Mouse (Mus musculus): ENCODE results near the gene Gsg1. TPM values are rescaled to one million over a fixed set of nuclear protein-coding genes. Genes with fewer than 3 reads are reported as not detected.

Gsg1 gene
- polyA plus RNA-seq, 1 experiment from 2014 or later, result 0.64 TPM

GRCm38 (mm10) chr6:135267221-135267620 lies 13.1 kb upstream of the Gsg1 start:
- 57% methylated on average over 3 of the region's 3 CpGs for WGBS
- ATAC-seq (replicated peaks; ENCODE audit: extremely low read depth, insufficient read depth, low FRiP score), result no peak
- H3K9ac ChIP-seq (ENCODE audit: low read length), result no peak overlapping the region
- no peak overlapping the region for H3K27ac ChIP-seq (ENCODE audit: low read length)
- H3K9me3 ChIP-seq (replicated peaks; ENCODE audit: control insufficient read depth, low read length), result peaks cover 6% of the 10 kb centered on the region
- no peak overlapping the region for H3K4me3 ChIP-seq (ENCODE audit: low read length)
- 0 out of 2 replicates have a peak, but pooled peaks cover 2% of the 10 kb centered on the region for H3K4me1 ChIP-seq (ENCODE audit: control insufficient read depth, insufficient read depth, low read length)
- no peaks in the 10 kb centered on the region for H3K36me3 ChIP-seq (ENCODE audit: control insufficient read depth, insufficient read depth)
- H3K4me2 ChIP-seq (ENCODE audit: low read depth, low read length), result no peak overlapping the region
- no peaks in the 10 kb centered on the region for H3K27me3 ChIP-seq (ENCODE audit: control insufficient read depth, insufficient read depth, low read length)

DNA sequence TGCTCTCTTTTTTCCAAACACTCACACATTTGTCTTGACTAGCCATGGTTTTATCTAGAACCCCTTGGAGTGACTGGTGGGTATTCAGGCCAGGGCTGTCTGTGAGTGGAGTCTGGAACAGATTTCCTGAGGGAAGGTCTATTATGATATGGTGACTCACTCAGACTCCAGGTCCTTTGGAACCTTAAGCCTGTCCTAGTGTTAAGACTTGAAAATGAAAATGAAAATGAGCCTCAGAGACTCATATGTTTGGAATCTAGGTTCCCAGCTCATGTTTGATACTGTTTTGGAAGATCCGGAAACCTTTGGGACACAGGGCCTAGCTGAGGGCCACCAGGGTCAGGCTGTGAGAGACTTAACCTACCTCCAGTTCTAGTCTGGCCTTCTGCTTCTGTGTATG lies 11.9 kb upstream of the Gsg1 start:
- Histone ChIP-seq H3K36me3 (ENCODE audit: control insufficient read depth, insufficient read depth) (no peaks in the 10 kb centered on the region), H3K9ac (ENCODE audit: low read length) (no peak overlapping the region), H3K4me1 (ENCODE audit: control insufficient read depth, insufficient read depth, low read length) (0 out of 2 replicates have a peak, but pooled peaks cover 2% of the 10 kb centered on the region), H3K9me3 (replicated peaks; ENCODE audit: control insufficient read depth, low read length) (peaks cover 6% of the 10 kb centered on the region), H3K4me2 (ENCODE audit: low read depth, low read length) (no peak overlapping the region), H3K4me3 (ENCODE audit: low read length) (no peak overlapping the region), H3K27me3 (ENCODE audit: control insufficient read depth, insufficient read depth, low read length) (no peaks in the 10 kb centered on the region), H3K27ac (ENCODE audit: low read length) (no peak overlapping the region)
- 96% methylated on average over 1 of the region's 1 CpGs for WGBS
- ATAC-seq (replicated peaks; ENCODE audit: extremely low read depth, insufficient read depth, low FRiP score), result no peak

DNA sequence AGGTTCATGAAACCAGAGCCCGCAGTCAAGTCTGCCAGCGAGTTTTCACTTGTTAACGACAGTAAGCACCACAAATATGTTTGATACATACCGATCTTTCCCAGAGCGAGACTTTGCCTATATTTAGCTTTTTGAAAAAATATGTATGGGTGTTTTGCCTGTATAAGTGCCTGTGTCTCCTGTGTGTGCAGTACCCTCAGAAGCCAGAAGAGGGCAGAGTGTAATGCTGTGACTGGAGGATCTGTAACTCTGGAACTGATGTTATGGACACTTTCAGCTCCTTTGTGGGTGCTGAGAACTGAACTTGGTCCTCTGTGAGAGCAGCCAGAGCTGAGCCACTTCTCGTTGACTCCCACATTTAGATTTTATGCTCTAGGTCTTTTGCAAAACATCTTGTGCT lies 10.0 kb upstream of the Gsg1 start:
- H3K27ac ChIP-seq (ENCODE audit: low read length), result no peak overlapping the region
- ATAC-seq (replicated peaks; ENCODE audit: extremely low read depth, insufficient read depth, low FRiP score), result no peak
- no peak overlapping the region for H3K4me3 ChIP-seq (ENCODE audit: low read length)
- H3K4me1 ChIP-seq (ENCODE audit: control insufficient read depth, insufficient read depth, low read length), result 0 out of 2 replicates have a peak, but pooled peaks cover 2% of the 10 kb centered on the region
- H3K4me2 ChIP-seq (ENCODE audit: low read depth, low read length), result no peak overlapping the region
- 91% methylated on average over 6 of the region's 6 CpGs for WGBS
- no peaks in the 10 kb centered on the region for H3K27me3 ChIP-seq (ENCODE audit: control insufficient read depth, insufficient read depth, low read length)
- H3K36me3 ChIP-seq (ENCODE audit: control insufficient read depth, insufficient read depth), result no peaks in the 10 kb centered on the region
- H3K9me3 ChIP-seq (replicated peaks; ENCODE audit: control insufficient read depth, low read length), result peaks cover 8% of the 10 kb centered on the region
- H3K9ac ChIP-seq (ENCODE audit: low read length), result no peak overlapping the region

GRCm38 (mm10) chr6:135262565-135262964 lies 8.4 kb upstream of the Gsg1 start:
- H3K9ac ChIP-seq (ENCODE audit: low read length), result no peak overlapping the region
- no peaks in the 10 kb centered on the region for H3K27me3 ChIP-seq (ENCODE audit: control insufficient read depth, insufficient read depth, low read length)
- H3K4me3 ChIP-seq (ENCODE audit: low read length), result no peak overlapping the region
- H3K27ac ChIP-seq (ENCODE audit: low read length), result no peak overlapping the region
- H3K36me3 ChIP-seq (ENCODE audit: control insufficient read depth, insufficient read depth), result no peaks in the 10 kb centered on the region
- H3K4me2 ChIP-seq (ENCODE audit: low read depth, low read length), result no peak overlapping the region
- no peak for ATAC-seq (replicated peaks; ENCODE audit: extremely low read depth, insufficient read depth, low FRiP score)
- WGBS, result 65% methylated on average over 2 of the region's 2 CpGs
- no peaks in the 10 kb centered on the region for H3K4me1 ChIP-seq (ENCODE audit: control insufficient read depth, insufficient read depth, low read length)
- H3K9me3 ChIP-seq (replicated peaks; ENCODE audit: control insufficient read depth, low read length), result peaks cover 8% of the 10 kb centered on the region

GRCm38 (mm10) chr6:135261124-135261523 lies 7.0 kb upstream of the Gsg1 start:
- Histone ChIP-seq H3K9ac (ENCODE audit: low read length) (no peak overlapping the region), H3K27ac (ENCODE audit: low read length) (no peak overlapping the region), H3K9me3 (replicated peaks; ENCODE audit: control insufficient read depth, low read length) (peaks cover 8% of the 10 kb centered on the region), H3K4me3 (ENCODE audit: low read length) (no peak overlapping the region), H3K36me3 (ENCODE audit: control insufficient read depth, insufficient read depth) (no peaks in the 10 kb centered on the region), H3K4me1 (ENCODE audit: control insufficient read depth, insufficient read depth, low read length) (no peaks in the 10 kb centered on the region), H3K27me3 (ENCODE audit: control insufficient read depth, insufficient read depth, low read length) (no peaks in the 10 kb centered on the region), H3K4me2 (ENCODE audit: low read depth, low read length) (no peak overlapping the region)
- no peak for ATAC-seq (replicated peaks; ENCODE audit: extremely low read depth, insufficient read depth, low FRiP score)
- WGBS, result 83% methylated on average over 9 of the region's 9 CpGs

- Histone ChIP-seq H3K4me2 (ENCODE audit: low read depth, low read length) (no peak overlapping the region), H3K9ac (ENCODE audit: low read length) (no peak overlapping the region), H3K4me1 (ENCODE audit: control insufficient read depth, insufficient read depth, low read length) (no peaks in the 10 kb centered on the region), H3K36me3 (ENCODE audit: control insufficient read depth, insufficient read depth) (no peaks in the 10 kb centered on the region), H3K27ac (ENCODE audit: low read length) (no peak overlapping the region), H3K4me3 (ENCODE audit: low read length) (no peak overlapping the region), H3K27me3 (ENCODE audit: control insufficient read depth, insufficient read depth, low read length) (no peaks in the 10 kb centered on the region), H3K9me3 (replicated peaks; ENCODE audit: control insufficient read depth, low read length) (peaks cover 8% of the 10 kb centered on the region)
- WGBS, result 83% methylated on average over 6 of the region's 6 CpGs
- no peak for ATAC-seq (replicated peaks; ENCODE audit: extremely low read depth, insufficient read depth, low FRiP score)
These were observed 6.3 kb upstream of the Gsg1 start for GRCm38 (mm10) chr6:135260435-135260834.

GRCm38 (mm10) chr6:135252728-135253077 lies 1.4 kb downstream of the Gsg1 start:
- H3K4me1 ChIP-seq (ENCODE audit: control insufficient read depth, insufficient read depth, low read length), result peaks cover 25% of the 10 kb centered on the region

GRCm38 (mm10) chr6:135251849-135252727 lies 2.1 kb downstream of the Gsg1 start:
- peak overlapping the region; percentile 61 for H3K4me2 ChIP-seq (ENCODE audit: low read depth, low read length)
- no peaks in the 10 kb centered on the region for H3K36me3 ChIP-seq (ENCODE audit: control insufficient read depth, insufficient read depth)
- no peaks in the 10 kb centered on the region; the same call in 1 of the 2 replicates for H3K9me3 ChIP-seq (replicated peaks; ENCODE audit: control insufficient read depth, low read length)
- peak; percentile 28; the same call in 1 of the 2 replicates for ATAC-seq (replicated peaks; ENCODE audit: extremely low read depth, insufficient read depth, low FRiP score)
- H3K4me1 ChIP-seq (ENCODE audit: control insufficient read depth, insufficient read depth, low read length), result peaks cover 25% of the 10 kb centered on the region
- H3K27ac ChIP-seq (ENCODE audit: low read length), result peak overlapping the region; percentile 26
- WGBS, result 38% methylated on average over 24 of the region's 24 CpGs
- H3K27me3 ChIP-seq (ENCODE audit: control insufficient read depth, insufficient read depth, low read length), result no peaks in the 10 kb centered on the region; the same call in 1 of the 2 replicates
- H3K4me3 ChIP-seq (ENCODE audit: low read length), result peak overlapping the region; percentile 25
- peak overlapping the region; percentile 37 for H3K9ac ChIP-seq (ENCODE audit: low read length)

More at GRCm38 (mm10) chr6:135252728-135253077, 1.4 kb downstream of the Gsg1 start:
- peak overlapping the region; percentile 61 for H3K4me2 ChIP-seq (ENCODE audit: low read depth, low read length)
- no peaks in the 10 kb centered on the region; the same call in 1 of the 2 replicates for H3K9me3 ChIP-seq (replicated peaks; ENCODE audit: control insufficient read depth, low read length)
- H3K36me3 ChIP-seq (ENCODE audit: control insufficient read depth, insufficient read depth), result no peaks in the 10 kb centered on the region
- no peaks in the 10 kb centered on the region for H3K27me3 ChIP-seq (ENCODE audit: control insufficient read depth, insufficient read depth, low read length)
- peak overlapping the region; percentile 37 for H3K9ac ChIP-seq (ENCODE audit: low read length)
- peak; percentile 62 for ATAC-seq (replicated peaks; ENCODE audit: extremely low read depth, insufficient read depth, low FRiP score)
- peak overlapping the region; percentile 26 for H3K27ac ChIP-seq (ENCODE audit: low read length)
- peak overlapping the region; percentile 25 for H3K4me3 ChIP-seq (ENCODE audit: low read length)
- WGBS, result 8% methylated on average over 16 of the region's 16 CpGs

Measured in heart, embryonic 16.5 days (tissue).